Mouse (Mus musculus) midbrain, embryonic 11.5 days (tissue): ENCODE data around the gene Vash1. TPM values are rescaled to one million over a fixed set of nuclear protein-coding genes. Genes with fewer than 3 reads are reported as not detected.

Source experiments
- ATAC-seq: fragments of 200-750 bp; cut with Nextera tagmentation; 2 replicates; pipeline ENCODE4 v1.8.0; 2017; ENCODE audit warnings: moderate TSS enrichment, moderate library complexity; ENCODE audit not compliant: low FRiP score
- DNase-seq: peaks from one replicate; pipeline ENCODE4 v3.0.0; 2015; ENCODE audit warnings: low spot score; ENCODE audit errors: missing footprints
- H3K27ac ChIP-seq: fragments of 300-500 bp; sonication (generic); 2 replicates; pipeline ENCODE4 v1.5.1; 2014; ENCODE audit warnings: low read depth, low read length
- H3K27me3 ChIP-seq: fragments of 300-500 bp; sonication (generic); 2 replicates; pipeline ENCODE4 v1.6.1; 2014; ENCODE audit warnings: mild to moderate bottlenecking, low read length, moderate library complexity, mixed read lengths; ENCODE audit not compliant: control insufficient read depth, insufficient read depth
- H3K36me3 ChIP-seq: fragments of 300-500 bp; sonication (generic); 2 replicates; pipeline ENCODE4 v1.6.1; 2014; ENCODE audit warnings: mild to moderate bottlenecking, low read length, moderate library complexity, mixed read lengths; ENCODE audit not compliant: control insufficient read depth, insufficient read depth
- H3K4me1 ChIP-seq: fragments of 300-500 bp; sonication (generic); 2 replicates; pipeline ENCODE4 v1.6.1; 2014; ENCODE audit warnings: low read length; ENCODE audit not compliant: control insufficient read depth, insufficient read depth
- H3K4me2 ChIP-seq: fragments of 300-500 bp; sonication (generic); 2 replicates; pipeline ENCODE4 v1.6.1; 2014; ENCODE audit warnings: mild to moderate bottlenecking, moderate library complexity
- H3K4me3 ChIP-seq: fragments of 300-500 bp; sonication (generic); 2 replicates; pipeline ENCODE4 v1.5.1; 2014; ENCODE audit warnings: low read depth, low read length
- H3K9ac ChIP-seq: fragments of 300-500 bp; sonication (generic); 2 replicates; pipeline ENCODE4 v1.6.1; 2014; ENCODE audit warnings: low read length
- H3K9me3 ChIP-seq: fragments of 300-500 bp; sonication (generic); 2 replicates; pipeline ENCODE4 v1.6.1; 2016; ENCODE audit warnings: low read length; ENCODE audit not compliant: control insufficient read depth
- WGBS: fragments of 180-500 bp; shearing (Covaris S2); extraction: QIAGEN DNeasy Blood & Tissue Kit; methylation state at CpG from one replicate; pipeline ENCODE4 v1.1.7; 2014; 5-methylcytosine and 5-hydroxymethylcytosine counted together
- polyA plus RNA-seq: library from polyadenylated mRNA; unstranded; fragments of >200 nt; fragmentation: Nextera tagmentation; extraction: Ambion mirVana; gene quantifications from 2 replicates; pipeline ENCODE4 v1.2.1, GENCODE M21; 2014

Vash1 gene
- polyA plus RNA-seq, 1 experiment from 2014 or later, result 22.7 TPM

DNA sequence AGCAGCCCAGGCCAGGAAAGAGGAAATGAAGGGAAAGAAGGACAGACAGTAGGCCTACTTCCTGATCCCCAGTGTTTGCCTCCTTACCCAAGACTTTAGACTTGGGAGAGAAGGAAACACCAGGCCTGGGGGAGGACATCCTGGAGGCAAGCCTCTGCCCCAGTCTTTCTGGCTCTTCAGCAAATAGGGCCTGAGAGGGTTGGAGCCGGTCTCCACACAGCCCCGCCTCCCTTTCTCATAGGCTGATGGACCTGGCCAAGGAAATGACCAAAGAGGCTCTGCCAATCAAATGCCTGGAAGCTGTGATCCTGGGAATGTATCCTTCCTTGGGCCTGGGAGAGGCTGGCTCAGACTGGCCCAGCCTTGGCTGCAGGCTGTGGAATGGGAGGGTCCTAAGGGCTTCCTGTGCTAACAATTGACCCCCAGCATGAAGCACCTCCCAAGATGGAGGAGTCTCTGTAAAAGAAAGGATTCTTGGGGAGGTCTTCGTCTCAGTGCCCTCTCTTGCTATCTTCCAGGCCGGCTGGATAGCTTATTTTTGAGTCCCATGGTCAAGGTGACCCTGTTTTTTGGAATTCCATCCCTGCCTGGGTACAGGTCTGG, 9.6 kb downstream of the Vash1 start:
- 72% methylated on average over 4 of the region's 4 CpGs for WGBS
- H3K4me1 ChIP-seq, result no peaks in the 10 kb centered on the region
- H3K27me3 ChIP-seq, result no peaks in the 10 kb centered on the region
- no peak overlapping the region for H3K4me3 ChIP-seq
- no peak; the same call in 1 of the 2 replicates for ATAC-seq
- no peak for DNase-seq
- H3K27ac ChIP-seq, result no peak overlapping the region; the same call in 1 of the 2 replicates
- H3K9ac ChIP-seq, result no peak overlapping the region
- H3K9me3 ChIP-seq, result no peaks in the 10 kb centered on the region
- peaks cover 14% of the 10 kb centered on the region for H3K36me3 ChIP-seq
- H3K4me2 ChIP-seq, result no peak overlapping the region

DNA sequence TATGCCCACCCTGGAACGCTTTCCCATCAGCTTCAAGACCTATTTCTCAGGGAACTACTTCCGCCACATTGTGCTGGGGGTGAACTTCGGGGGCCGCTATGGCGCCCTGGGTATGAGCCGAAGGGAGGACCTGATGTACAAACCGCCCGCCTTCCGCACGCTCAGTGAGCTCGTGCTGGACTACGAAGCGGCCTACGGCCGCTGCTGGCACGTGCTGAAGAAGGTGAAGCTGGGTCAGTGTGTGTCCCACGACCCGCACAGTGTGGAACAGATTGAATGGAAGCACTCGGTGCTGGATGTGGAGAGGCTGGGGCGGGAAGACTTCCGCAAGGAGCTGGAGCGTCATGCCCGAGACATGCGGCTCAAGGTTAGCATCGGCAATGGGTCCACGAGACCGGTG, 10.4 kb downstream of the Vash1 start:
- no peak for ATAC-seq
- no peak overlapping the region for H3K4me2 ChIP-seq
- DNase-seq, result no peak
- no peak overlapping the region for H3K4me3 ChIP-seq
- H3K4me1 ChIP-seq, result no peaks in the 10 kb centered on the region
- peaks cover 14% of the 10 kb centered on the region for H3K36me3 ChIP-seq
- H3K27ac ChIP-seq, result no peak overlapping the region
- no peak overlapping the region for H3K9ac ChIP-seq
- WGBS, result 96% methylated on average over 27 of the region's 27 CpGs
- no peaks in the 10 kb centered on the region for H3K9me3 ChIP-seq
- no peaks in the 10 kb centered on the region for H3K27me3 ChIP-seq

DNA sequence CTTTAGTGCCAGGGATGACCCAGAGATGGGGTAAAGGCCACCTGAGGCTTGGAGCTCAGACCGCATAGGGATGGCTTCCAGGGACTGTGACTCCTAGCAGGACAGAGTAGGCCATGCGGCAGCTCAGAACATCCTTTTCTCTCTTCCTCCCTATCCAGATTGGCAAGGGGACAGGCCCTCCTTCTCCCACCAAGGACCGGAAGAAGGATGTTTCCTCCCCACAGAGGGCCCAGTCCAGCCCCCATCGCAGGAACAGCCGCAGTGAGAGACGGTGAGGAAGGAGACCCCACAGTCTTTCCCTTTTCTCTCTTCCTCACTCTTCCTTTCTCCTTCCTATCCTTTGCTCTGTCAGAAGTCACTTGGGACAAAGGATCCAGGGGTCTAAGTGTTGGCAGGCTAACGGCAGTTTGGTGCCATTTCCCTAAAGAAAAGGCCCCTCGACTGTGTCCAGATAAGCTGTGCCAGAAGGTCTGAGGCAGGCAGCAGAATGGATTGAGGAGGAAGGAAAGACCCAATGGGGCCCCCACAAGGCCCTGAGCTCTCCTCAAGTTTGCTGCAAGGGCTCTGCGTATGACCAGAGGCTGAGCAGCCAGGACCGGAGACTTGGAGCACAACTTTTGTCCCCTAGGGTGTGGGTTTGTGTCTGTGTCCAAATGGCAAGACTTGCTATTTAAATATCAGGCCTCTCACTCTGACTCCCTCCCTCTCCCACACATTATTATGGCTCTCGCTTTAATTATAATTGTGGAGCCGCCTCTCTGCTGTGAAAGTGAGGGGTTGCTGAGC, 12.4 kb downstream of the Vash1 start:
- 86% methylated on average over 12 of the region's 12 CpGs for WGBS
- Histone ChIP-seq H3K27ac (no peak overlapping the region), H3K4me2 (no peak overlapping the region), H3K27me3 (no peaks in the 10 kb centered on the region), H3K36me3 (peaks cover 14% of the 10 kb centered on the region), H3K9me3 (no peaks in the 10 kb centered on the region), H3K9ac (no peak overlapping the region), H3K4me3 (no peak overlapping the region), H3K4me1 (no peaks in the 10 kb centered on the region)
- ATAC-seq (no peak), DNase-seq (peak; percentile 56)

DNA sequence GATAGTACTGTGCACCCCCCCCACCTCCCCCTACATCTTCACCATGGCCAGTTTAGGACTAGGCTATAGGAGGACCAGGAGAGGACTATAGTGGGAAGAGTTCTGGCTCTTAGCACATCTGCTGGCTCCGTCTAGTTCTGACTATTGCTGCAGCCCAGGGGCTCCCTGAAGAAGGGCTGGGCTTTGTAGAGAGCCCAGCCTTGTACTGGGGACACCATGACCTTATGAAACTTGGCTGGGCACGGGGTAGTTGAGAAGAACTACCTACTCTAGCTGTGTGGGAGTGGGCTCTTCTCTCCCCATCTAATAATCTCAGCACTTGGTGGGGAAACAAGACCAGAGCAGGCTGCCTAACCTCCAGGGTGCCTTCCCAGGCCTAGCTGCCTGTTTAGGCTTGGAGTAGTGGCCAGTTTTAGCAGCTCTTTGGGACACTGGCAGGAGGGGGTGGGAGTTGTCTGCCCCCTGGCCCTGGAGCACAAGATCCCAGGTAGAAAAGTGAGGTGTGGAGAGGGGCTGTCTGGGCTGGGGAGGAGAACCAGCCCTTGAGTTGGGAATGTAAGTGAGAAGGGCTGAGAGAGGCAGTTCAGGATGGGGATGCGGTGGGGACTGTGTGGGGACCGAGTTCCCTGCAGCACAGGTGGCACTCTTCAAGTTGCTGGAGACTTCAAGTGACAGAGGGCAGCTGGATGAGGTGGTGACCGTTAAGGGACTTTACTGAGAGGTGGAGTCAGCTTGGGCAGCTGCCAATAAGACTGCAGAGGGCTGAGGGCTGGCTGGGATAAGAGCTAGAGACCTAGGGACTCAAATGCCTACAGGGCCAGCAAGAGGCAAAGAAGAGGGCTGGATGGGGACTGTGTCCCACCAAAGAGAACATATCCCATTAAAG, 14.2 kb downstream of the Vash1 start:
- Histone ChIP-seq H3K9ac (no peak overlapping the region), H3K4me3 (no peak overlapping the region), H3K4me1 (no peaks in the 10 kb centered on the region), H3K27me3 (no peaks in the 10 kb centered on the region), H3K27ac (no peak overlapping the region), H3K9me3 (no peaks in the 10 kb centered on the region), H3K36me3 (peaks cover 7% of the 10 kb centered on the region), H3K4me2 (no peak overlapping the region)
- no peak for ATAC-seq
- no peak for DNase-seq
- WGBS, result 69% methylated on average over 5 of the region's 5 CpGs

DNA sequence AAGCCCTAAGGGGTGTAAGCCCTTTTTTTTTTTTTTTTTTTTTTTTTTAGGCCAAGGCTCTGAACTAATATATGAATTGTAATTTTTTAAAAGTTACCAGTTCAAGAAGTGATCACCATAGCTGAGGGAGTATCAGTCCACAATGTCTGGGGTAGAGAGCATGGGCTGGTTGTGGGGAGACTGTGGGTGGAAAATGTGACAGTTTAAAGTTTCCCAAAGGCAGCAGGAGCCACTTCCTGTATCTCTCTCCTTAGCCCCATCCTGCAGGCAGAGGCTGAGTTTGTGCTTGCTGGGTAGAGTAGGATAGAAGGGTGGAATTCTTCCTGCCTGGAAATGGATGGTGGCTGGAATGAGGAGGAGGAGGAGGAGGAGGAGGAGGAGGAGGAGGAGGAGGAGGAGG, 14.9 kb downstream of the Vash1 start:
- Histone ChIP-seq H3K27me3 (no peaks in the 10 kb centered on the region), H3K27ac (no peak overlapping the region), H3K9me3 (no peaks in the 10 kb centered on the region), H3K9ac (no peak overlapping the region), H3K4me1 (no peaks in the 10 kb centered on the region), H3K4me2 (no peak overlapping the region), H3K4me3 (no peak overlapping the region), H3K36me3 (peaks cover 3% of the 10 kb centered on the region)
- ATAC-seq (no peak), DNase-seq (no peak)

DNA sequence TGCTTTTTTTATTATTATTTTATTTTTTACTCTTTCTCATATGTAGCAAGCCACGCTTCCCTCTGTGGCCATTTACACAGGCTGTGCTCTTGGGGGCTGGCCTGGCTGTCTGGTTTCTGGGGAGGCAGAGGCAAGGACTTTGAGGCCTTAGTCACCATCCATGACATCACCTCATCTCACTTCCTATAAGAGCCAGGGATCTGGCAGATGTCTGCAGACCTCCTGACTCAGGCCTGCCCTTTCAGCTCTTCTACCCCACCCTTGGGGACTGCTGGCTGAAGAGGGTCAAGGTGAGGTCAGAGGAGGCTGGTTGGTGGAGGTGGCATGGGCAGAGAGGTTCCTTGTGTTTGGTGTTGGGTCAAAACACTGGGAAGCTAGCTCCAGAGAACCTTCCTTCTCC, 15.9 kb downstream of the Vash1 start:
- ATAC-seq, result no peak
- 0 out of 2 replicates have a peak, but pooled peaks cover 3% of the 10 kb centered on the region for H3K4me1 ChIP-seq
- 100% methylated on average over 1 of the region's 1 CpGs for WGBS
- H3K27ac ChIP-seq, result no peak overlapping the region
- no peak for DNase-seq
- H3K9me3 ChIP-seq, result no peaks in the 10 kb centered on the region
- no peak overlapping the region for H3K4me2 ChIP-seq
- H3K36me3 ChIP-seq, result peaks cover 3% of the 10 kb centered on the region
- no peak overlapping the region for H3K4me3 ChIP-seq
- no peaks in the 10 kb centered on the region for H3K27me3 ChIP-seq
- no peak overlapping the region for H3K9ac ChIP-seq

DNA sequence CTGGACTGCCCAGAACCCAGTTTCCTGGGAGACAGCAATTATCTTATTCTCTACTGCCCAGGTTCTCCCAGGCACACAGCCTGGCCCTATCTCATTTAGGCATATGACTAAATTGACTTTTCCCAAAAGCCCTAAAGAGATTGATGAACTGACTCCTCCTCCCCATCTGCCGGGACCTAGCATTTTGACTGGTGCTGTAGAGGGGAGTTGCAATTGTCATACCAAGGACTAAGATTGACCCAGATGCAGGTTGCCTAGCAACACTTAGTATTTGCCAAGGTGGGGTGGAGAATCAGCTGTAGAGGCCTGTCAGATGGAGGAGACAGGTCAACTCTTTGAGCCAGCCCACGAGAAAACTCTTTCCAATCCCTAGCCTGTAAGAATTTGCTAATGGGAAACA, 19.5 kb downstream of the Vash1 start:
- Histone ChIP-seq H3K27ac (no peak overlapping the region), H3K9me3 (no peaks in the 10 kb centered on the region), H3K36me3 (no peaks in the 10 kb centered on the region), H3K9ac (no peak overlapping the region), H3K27me3 (no peaks in the 10 kb centered on the region), H3K4me2 (no peak overlapping the region), H3K4me3 (no peak overlapping the region), H3K4me1 (peaks cover 17% of the 10 kb centered on the region)
- no peak for DNase-seq
- ATAC-seq, result no peak
- 60% methylated on average over 2 of the region's 2 CpGs for WGBS

DNA sequence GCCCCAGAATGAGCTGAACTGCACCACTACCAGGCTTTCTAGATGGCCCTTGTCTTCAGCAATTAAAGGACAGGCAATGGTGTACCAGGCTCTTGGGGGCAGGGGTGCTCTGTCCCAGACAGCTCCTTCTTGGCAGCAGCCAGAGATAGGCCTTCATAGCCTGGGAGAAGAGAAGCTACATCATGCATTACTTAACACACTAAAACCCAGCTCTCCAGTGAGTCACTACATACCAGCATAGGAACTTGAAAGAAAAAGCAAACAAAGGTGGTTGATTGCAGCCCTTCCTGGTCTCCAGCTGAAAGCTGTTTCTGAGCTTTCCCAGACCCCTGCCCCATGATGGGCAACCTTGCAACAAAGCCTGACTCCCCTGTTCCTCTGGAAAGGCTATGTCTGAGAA, 20.0 kb downstream of the Vash1 start:
- DNase-seq, result no peak
- H3K27ac ChIP-seq, result no peak overlapping the region; the same call in 1 of the 2 replicates
- no peaks in the 10 kb centered on the region for H3K36me3 ChIP-seq
- no peaks in the 10 kb centered on the region for H3K9me3 ChIP-seq
- H3K4me3 ChIP-seq, result no peak overlapping the region
- H3K4me1 ChIP-seq, result peaks cover 17% of the 10 kb centered on the region
- no peak for ATAC-seq
- H3K4me2 ChIP-seq, result no peak overlapping the region; the same call in 1 of the 2 replicates
- no peak overlapping the region for H3K9ac ChIP-seq
- H3K27me3 ChIP-seq, result no peaks in the 10 kb centered on the region
